Mouse (Mus musculus): ENCODE results near the gene Zzef1. TPM values are rescaled to one million over a fixed set of nuclear protein-coding genes. Genes with fewer than 3 reads are reported as not detected.

Zzef1 gene
- polyA plus RNA-seq (2012; fragmentation: generic; extraction: Trizol): 10.7 TPM
- long read RNA-seq, experiment 1, partial matches to known transcripts: 2 of 4 reads
- long read RNA-seq, experiment 1, other reads (novel, unspliced or antisense): 2 of 4 reads
- long read RNA-seq, experiment 2, partial matches to known transcripts: 14 of 16 reads
- long read RNA-seq, experiment 2, other reads (novel, unspliced or antisense): 2 of 16 reads

DNA sequence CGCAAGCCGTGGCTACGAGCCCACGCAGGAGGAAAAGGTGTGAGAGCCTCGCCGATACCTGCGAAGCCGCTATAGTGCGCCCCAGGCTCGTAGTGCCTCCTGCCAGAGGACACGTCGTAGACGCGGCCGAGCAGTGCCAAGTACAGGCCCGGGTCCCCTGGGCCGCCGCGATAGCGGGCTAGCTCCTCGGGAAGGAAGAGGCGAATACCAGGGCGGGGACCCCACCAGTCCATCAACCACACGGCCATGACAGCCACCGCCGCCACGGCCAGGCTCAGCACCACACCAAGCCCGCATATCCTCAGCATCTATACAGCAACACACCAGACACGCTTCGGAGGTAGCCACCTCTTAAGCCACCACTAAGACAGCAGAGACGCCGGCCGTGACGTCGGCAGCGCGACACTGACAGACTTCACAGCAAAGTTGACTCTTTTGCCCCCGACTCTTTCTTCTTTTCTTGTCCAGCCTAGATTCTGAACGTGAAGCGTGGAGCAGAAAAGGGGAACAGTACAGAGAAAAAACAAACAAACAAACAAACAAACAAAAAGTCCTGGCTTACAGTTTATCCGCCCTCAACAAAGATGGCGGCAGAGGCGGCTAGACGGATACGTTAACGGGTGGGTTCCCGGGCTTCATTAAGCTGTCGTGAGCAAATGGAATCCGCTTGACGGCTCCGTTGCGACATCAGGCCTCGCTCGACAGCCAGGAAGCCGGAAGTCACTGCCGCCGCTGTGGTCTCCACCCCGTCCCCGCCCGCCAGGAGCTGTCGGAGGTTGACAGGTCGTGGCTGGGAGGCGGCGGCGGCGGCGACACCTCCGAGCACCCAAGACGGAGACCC, at the start of gene Zzef1, which contains the start of gene Cyb5d2:
TSS of gene Zzef1 (plus strand) at position 772 of the 841 bp plus-strand sequence.
TSS of gene Cyb5d2 (minus strand) at position 688 of the 841 bp plus-strand sequence.
- peak within 1 kb of the TSS; percentile 92 for H3K4me3 ChIP-seq (ENCODE audit: insufficient read depth, poor library complexity, severe bottlenecking)
- peaks cover 50% of the 10 kb centered on the region for H3K79me3 ChIP-seq (ENCODE audit: low read depth)
- TF ChIP-seq MAX (IDR thresholded peaks at IDR 0.05): peak; percentile 53
- no peak for TF ChIP-seq MYOG (IDR thresholded peaks at IDR 0.05; ENCODE audit: control insufficient read depth, extremely low read depth, insufficient read length)
- TF ChIP-seq CTCF (IDR thresholded peaks at IDR 0.05; ENCODE audit: control insufficient read depth, insufficient read depth, insufficient read length): no peak
- no peak for TF ChIP-seq USF1 (IDR thresholded peaks at IDR 0.05; ENCODE audit: low read depth)
- peak; percentile 94 for TF ChIP-seq CEBPB (IDR thresholded peaks at IDR 0.05; ENCODE audit: low read depth)
- TF ChIP-seq FOSL1 (IDR thresholded peaks at IDR 0.05; ENCODE audit: insufficient read depth, low read length, poor library complexity, severe bottlenecking): no peak
- TF ChIP-seq MYOD1 (IDR thresholded peaks at IDR 0.05; ENCODE audit: control insufficient read depth, insufficient read length, low read depth): no peak
- H3ac ChIP-seq (ENCODE audit: control insufficient read depth, insufficient read length, low read depth): peak within 1 kb of the TSS; percentile 91
- H3K79me2 ChIP-seq (ENCODE audit: control insufficient read depth, insufficient read depth): peaks cover 73% of the 10 kb centered on the region
- peaks cover 19% of the 10 kb centered on the region for H3K36me3 ChIP-seq (ENCODE audit: control insufficient read depth, insufficient read depth)
- no peaks in the 10 kb centered on the region for H3K27me3 ChIP-seq (ENCODE audit: control insufficient read depth, insufficient read depth, insufficient read length)

DNA sequence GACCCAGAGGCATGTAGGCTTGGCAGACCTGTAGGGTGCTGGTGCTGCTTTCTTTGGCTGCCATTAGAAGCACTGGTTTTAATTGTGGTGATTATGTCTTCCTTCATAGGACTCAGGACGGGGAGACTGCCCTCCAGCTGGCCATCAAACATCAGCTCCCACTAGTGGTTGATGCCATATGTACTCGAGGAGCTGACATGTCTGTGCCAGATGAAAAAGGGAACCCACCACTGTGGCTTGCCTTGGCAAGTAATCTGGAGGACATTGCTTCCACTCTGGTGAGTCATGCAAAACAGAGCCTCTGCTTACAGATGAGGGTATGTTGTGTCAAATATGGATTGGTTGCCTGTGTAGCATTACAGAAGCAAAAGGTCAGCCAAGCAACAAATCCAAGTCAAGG, 44.1 kb upstream of the Zzef1 start:
- Histone ChIP-seq H3K4me3 (ENCODE audit: insufficient read depth, poor library complexity, severe bottlenecking) (no peak overlapping the region), H3K79me3 (ENCODE audit: low read depth) (no peaks in the 10 kb centered on the region), H3K79me2 (ENCODE audit: control insufficient read depth, insufficient read depth) (no peaks in the 10 kb centered on the region), H3K36me3 (ENCODE audit: control insufficient read depth, insufficient read depth) (peaks cover 93% of the 10 kb centered on the region), H3K27me3 (ENCODE audit: control insufficient read depth, insufficient read depth, insufficient read length) (no peaks in the 10 kb centered on the region), H3ac (ENCODE audit: control insufficient read depth, insufficient read length, low read depth) (no peak overlapping the region)
- TF ChIP-seq MYOG (IDR thresholded peaks at IDR 0.05; ENCODE audit: control insufficient read depth, extremely low read depth, insufficient read length) (no peak), CTCF (IDR thresholded peaks at IDR 0.05; ENCODE audit: control insufficient read depth, insufficient read depth, insufficient read length) (no peak), FOSL1 (IDR thresholded peaks at IDR 0.05; ENCODE audit: insufficient read depth, low read length, poor library complexity, severe bottlenecking) (no peak), CEBPB (IDR thresholded peaks at IDR 0.05; ENCODE audit: low read depth) (no peak), MAX (IDR thresholded peaks at IDR 0.05) (no peak), MYOD1 (IDR thresholded peaks at IDR 0.05; ENCODE audit: control insufficient read depth, insufficient read length, low read depth) (no peak), USF1 (IDR thresholded peaks at IDR 0.05; ENCODE audit: low read depth) (no peak)

DNA sequence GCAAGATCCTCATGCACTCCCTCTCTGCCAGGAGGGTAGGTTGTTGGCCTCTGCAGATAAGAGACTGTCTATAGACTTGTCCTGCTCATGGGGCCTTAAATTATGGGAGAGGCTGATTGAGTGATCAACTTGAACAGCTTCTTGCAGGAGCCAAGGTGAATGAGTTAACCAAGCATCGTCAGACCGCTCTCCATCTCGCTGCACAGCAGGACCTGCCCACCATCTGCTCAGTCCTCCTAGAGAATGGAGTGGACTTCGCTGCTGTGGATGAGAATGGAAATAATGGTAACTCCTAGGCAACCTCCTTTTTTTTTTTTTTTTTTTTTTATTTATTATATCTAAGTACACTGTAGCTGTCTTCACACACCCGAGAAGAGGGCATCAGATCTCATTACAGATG, 37.7 kb upstream of the Zzef1 start:
- TF ChIP-seq MYOG (IDR thresholded peaks at IDR 0.05; ENCODE audit: control insufficient read depth, extremely low read depth, insufficient read length) (no peak), MYOD1 (IDR thresholded peaks at IDR 0.05; ENCODE audit: control insufficient read depth, insufficient read length, low read depth) (no peak), MAX (IDR thresholded peaks at IDR 0.05) (no peak), FOSL1 (IDR thresholded peaks at IDR 0.05; ENCODE audit: insufficient read depth, low read length, poor library complexity, severe bottlenecking) (no peak), USF1 (IDR thresholded peaks at IDR 0.05; ENCODE audit: low read depth) (no peak), CTCF (IDR thresholded peaks at IDR 0.05; ENCODE audit: control insufficient read depth, insufficient read depth, insufficient read length) (no peak), CEBPB (IDR thresholded peaks at IDR 0.05; ENCODE audit: low read depth) (no peak)
- Histone ChIP-seq H3K36me3 (ENCODE audit: control insufficient read depth, insufficient read depth) (peaks cover 95% of the 10 kb centered on the region), H3K4me3 (ENCODE audit: insufficient read depth, poor library complexity, severe bottlenecking) (no peak overlapping the region), H3K79me2 (ENCODE audit: control insufficient read depth, insufficient read depth) (no peaks in the 10 kb centered on the region), H3K27me3 (ENCODE audit: control insufficient read depth, insufficient read depth, insufficient read length) (no peaks in the 10 kb centered on the region), H3ac (ENCODE audit: control insufficient read depth, insufficient read length, low read depth) (no peak overlapping the region), H3K79me3 (ENCODE audit: low read depth) (no peaks in the 10 kb centered on the region)

DNA sequence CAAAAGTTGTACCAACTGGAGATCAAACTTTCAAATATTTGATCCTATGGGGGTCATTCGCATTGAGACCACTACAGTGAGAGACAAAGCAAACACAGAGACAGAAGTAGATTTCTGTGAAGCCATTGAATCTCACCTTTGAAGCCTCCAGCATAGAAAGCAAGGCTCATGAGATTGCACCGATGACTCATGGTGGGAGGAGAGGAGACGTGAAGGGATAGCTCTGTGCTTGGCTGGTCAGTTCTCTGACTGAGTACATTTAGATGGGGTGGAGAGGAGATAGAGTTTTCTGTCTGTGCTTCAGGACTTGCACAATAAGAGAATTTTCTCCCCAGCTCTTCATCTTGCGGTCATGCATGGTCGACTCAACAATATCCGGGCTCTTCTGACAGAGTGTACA, 36.4 kb upstream of the Zzef1 start:
- H3K27me3 ChIP-seq (ENCODE audit: control insufficient read depth, insufficient read depth, insufficient read length): no peaks in the 10 kb centered on the region
- H3ac ChIP-seq (ENCODE audit: control insufficient read depth, insufficient read length, low read depth): no peak overlapping the region
- peaks cover 95% of the 10 kb centered on the region for H3K36me3 ChIP-seq (ENCODE audit: control insufficient read depth, insufficient read depth)

DNA sequence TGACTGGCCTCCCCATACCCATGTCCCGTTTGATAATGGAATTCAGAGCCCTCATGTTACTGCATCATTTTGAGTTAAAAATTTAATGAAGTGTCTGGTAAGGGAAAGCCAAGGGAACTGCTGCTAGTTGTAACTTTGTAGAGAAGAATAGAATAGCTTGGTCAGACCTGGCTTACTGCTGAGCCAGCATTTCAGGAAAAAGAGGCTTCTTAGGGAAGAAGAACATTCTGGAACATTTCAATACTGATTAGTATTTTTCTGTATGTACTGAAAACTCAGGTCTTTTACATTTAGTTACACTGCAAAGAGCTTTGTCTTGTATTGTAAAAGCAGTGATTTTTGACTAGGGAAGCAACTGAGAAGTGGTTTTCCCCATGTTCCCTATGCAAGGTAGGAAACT, 35.2 kb upstream of the Zzef1 start:
- Histone ChIP-seq H3K27me3 (ENCODE audit: control insufficient read depth, insufficient read depth, insufficient read length) (no peaks in the 10 kb centered on the region), H3ac (ENCODE audit: control insufficient read depth, insufficient read length, low read depth) (no peak overlapping the region), H3K79me2 (ENCODE audit: control insufficient read depth, insufficient read depth) (no peaks in the 10 kb centered on the region), H3K4me3 (ENCODE audit: insufficient read depth, poor library complexity, severe bottlenecking) (no peak overlapping the region), H3K79me3 (ENCODE audit: low read depth) (no peaks in the 10 kb centered on the region), H3K36me3 (ENCODE audit: control insufficient read depth, insufficient read depth) (peaks cover 86% of the 10 kb centered on the region)
- TF ChIP-seq MYOD1 (IDR thresholded peaks at IDR 0.05; ENCODE audit: control insufficient read depth, insufficient read length, low read depth) (no peak), CEBPB (IDR thresholded peaks at IDR 0.05; ENCODE audit: low read depth) (no peak), MAX (IDR thresholded peaks at IDR 0.05) (no peak), CTCF (IDR thresholded peaks at IDR 0.05; ENCODE audit: control insufficient read depth, insufficient read depth, insufficient read length) (no peak), FOSL1 (IDR thresholded peaks at IDR 0.05; ENCODE audit: insufficient read depth, low read length, poor library complexity, severe bottlenecking) (no peak), MYOG (IDR thresholded peaks at IDR 0.05; ENCODE audit: control insufficient read depth, extremely low read depth, insufficient read length) (no peak), USF1 (IDR thresholded peaks at IDR 0.05; ENCODE audit: low read depth) (no peak)

More for the DNA sequence above, 36.4 kb upstream of the Zzef1 start:
- H3K79me2 ChIP-seq (ENCODE audit: control insufficient read depth, insufficient read depth): no peaks in the 10 kb centered on the region
- TF ChIP-seq USF1 (IDR thresholded peaks at IDR 0.05; ENCODE audit: low read depth) (no peak), MYOD1 (IDR thresholded peaks at IDR 0.05; ENCODE audit: control insufficient read depth, insufficient read length, low read depth) (no peak)
- H3K4me3 ChIP-seq (ENCODE audit: insufficient read depth, poor library complexity, severe bottlenecking): no peak overlapping the region
- no peaks in the 10 kb centered on the region for H3K79me3 ChIP-seq (ENCODE audit: low read depth)

Data from C2C12 (cell line).